Mouse (Mus musculus) lung, postnatal 0 days (tissue): Measurements from ENCODE around the gene Dixdc1.

Source experiments
- CTCF ChIP-seq: IDR thresholded peaks from 2 replicates; pipeline ENCODE4 v1.5.1; 2016; ENCODE audit warnings: antibody characterized with exemption, mild to moderate bottlenecking
- EP300 ChIP-seq: IDR thresholded peaks from 2 replicates; pipeline ENCODE4 v1.6.1; 2016; ENCODE audit warnings: antibody characterized with exemption, mild to moderate bottlenecking, control low read depth

DNA sequence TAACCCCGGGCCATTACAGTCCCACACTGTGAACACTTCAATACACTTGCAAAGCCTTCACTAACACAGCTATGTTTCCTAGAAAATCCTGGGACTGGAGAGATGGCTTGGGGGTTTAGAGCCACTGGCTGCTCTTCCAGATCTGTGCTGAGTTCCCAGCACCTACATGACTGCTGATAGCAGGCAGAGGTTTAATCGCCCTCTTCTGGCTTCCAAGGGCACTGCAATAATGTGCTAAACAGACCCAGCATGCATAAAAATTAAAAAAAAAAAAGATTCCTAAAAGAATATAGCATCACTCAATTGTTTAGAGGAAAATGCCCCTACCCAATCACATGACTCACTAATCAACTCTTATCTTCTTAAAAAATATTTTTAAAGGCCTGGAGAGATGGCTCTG lies 106.3 kb downstream of the Dixdc1 start:
- TF ChIP-seq EP300 = no peak
- TF ChIP-seq CTCF = peak; percentile 46
